Mouse (Mus musculus): ENCODE results near the gene Serpina9. TPM values are rescaled to one million over a fixed set of nuclear protein-coding genes. Genes with fewer than 3 reads are reported as not detected.

The Serpina9 gene
- polyA plus RNA-seq (2015; fragmentation: Nextera tagmentation; extraction: Ambion mirVana): 0.18 and 0.32 TPM in 2 replicates

DNA sequence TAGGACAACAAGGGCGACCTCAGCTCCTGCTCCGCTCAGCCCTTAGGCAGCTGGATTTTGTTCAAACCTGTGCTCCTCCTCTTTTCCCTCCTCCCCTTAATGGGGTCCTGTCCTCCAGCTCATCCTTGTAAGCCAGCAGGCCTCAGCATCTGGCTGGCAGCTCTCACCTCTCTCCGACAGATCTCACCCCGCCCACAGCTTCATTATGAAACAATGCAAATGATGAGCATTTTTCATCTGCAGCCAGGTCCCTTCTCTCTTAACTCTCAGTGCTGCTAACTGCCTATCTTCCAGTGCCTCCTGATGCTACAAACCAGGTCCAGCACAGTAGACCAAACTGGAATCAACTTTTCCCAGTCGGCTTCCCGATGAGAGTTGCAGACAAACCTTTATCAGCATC lies at the start of gene Serpina9:
Serpina9 (minus strand) TSS at position 136 of the 400 bp plus-strand sequence.
- Histone ChIP-seq H3K27ac (replicated peaks) (no peak within 1 kb of the TSS), H3K9me3 (no peaks in the 10 kb centered on the region), H3K4me3 (no peak within 1 kb of the TSS), H3K4me2 (no peak within 1 kb of the TSS), H3K4me1 (replicated peaks) (no peaks in the 10 kb centered on the region), H3K27me3 (no peaks in the 10 kb centered on the region), H3K36me3 (no peaks in the 10 kb centered on the region), H3K9ac (no peak within 1 kb of the TSS)
- 92% methylated on average over 6 of the region's 6 CpGs for WGBS
- ATAC-seq (ENCODE audit: low FRiP score, low read depth): no peak

DNA sequence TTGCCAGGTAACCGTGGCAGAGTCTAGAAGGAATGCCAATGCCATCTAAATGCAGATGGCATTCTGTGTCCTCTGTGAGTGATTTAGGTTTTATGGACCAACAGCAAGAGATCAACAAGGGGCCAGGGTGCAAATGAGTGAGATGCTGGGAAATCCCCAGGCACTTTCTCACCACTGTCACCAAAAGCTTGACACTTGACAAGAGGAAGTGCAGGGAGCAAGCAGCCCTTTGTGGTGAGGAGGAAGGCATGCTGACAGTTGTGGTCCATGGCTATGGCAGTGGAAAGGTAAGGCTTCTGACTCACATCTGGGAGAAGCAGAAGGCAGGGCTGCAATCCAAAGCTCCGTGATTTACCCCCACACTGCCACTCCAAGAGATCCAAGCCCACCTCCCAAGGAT lies 48.3 kb upstream of the Serpina9 start:
- Histone ChIP-seq H3K27me3 (no peaks in the 10 kb centered on the region), H3K36me3 (no peaks in the 10 kb centered on the region), H3K9me3 (no peaks in the 10 kb centered on the region), H3K4me3 (no peak overlapping the region), H3K27ac (replicated peaks) (no peak overlapping the region), H3K9ac (no peak overlapping the region), H3K4me1 (replicated peaks) (no peaks in the 10 kb centered on the region; the same call in 1 of the 2 replicates), H3K4me2 (no peak overlapping the region)
- ATAC-seq (ENCODE audit: low FRiP score, low read depth): no peak
- WGBS: 58% methylated on average over 2 of the region's 2 CpGs

DNA sequence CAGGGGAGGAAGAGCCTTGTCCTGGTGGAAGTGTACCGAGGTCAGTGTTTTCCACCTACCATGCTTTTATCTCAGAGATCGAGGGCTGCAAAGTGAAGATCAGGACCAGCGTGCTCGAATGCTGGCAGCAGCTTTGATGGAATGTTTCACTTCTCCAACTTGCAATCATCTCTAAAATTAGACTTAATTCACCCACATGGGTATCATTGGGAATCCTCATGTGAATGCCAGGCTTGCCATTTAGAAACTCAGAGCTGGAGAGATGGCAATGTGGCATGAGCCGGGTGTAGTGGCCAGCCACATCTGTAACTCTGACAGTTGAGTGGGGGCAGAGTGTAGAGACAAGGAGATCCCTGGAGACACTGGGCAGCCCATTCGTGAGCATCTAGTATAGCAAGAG lies 46.6 kb upstream of the Serpina9 start:
- ATAC-seq (ENCODE audit: low FRiP score, low read depth): no peak
- Histone ChIP-seq H3K9ac (no peak overlapping the region), H3K36me3 (no peaks in the 10 kb centered on the region), H3K27me3 (no peaks in the 10 kb centered on the region), H3K4me3 (no peak overlapping the region), H3K9me3 (no peaks in the 10 kb centered on the region), H3K4me1 (replicated peaks) (no peaks in the 10 kb centered on the region; the same call in 1 of the 2 replicates), H3K27ac (replicated peaks) (no peak overlapping the region), H3K4me2 (no peak overlapping the region)
- 85% methylated on average over 6 of the region's 6 CpGs for WGBS

DNA sequence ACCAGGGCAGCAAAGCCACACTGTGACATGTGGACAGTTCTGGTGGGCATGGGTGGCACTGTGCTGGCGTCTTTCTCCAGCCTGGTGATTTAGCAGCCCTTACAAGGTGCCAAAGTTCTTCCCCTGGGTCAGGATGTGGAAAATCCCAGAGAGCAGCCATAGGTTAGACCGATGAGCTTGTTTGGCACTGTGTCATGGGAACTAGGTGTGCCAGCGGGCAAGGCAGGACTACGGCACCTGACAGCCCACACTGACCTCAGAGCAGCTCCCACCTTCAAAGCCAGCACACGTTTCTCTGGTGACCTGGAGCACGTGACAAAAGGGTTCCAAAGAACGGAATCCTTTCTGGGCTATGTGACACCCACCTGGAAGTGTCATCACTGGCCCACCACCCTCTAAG lies 44.0 kb upstream of the Serpina9 start:
- no peaks in the 10 kb centered on the region for H3K36me3 ChIP-seq
- no peak overlapping the region for H3K4me3 ChIP-seq
- no peaks in the 10 kb centered on the region; the same call in 1 of the 2 replicates for H3K4me1 ChIP-seq (replicated peaks)
- no peak for ATAC-seq (ENCODE audit: low FRiP score, low read depth)
- no peak overlapping the region for H3K4me2 ChIP-seq
- H3K27ac ChIP-seq (replicated peaks): no peak overlapping the region
- 83% methylated on average over 7 of the region's 7 CpGs for WGBS
- H3K27me3 ChIP-seq: no peaks in the 10 kb centered on the region
- no peaks in the 10 kb centered on the region for H3K9me3 ChIP-seq
- no peak overlapping the region for H3K9ac ChIP-seq

DNA sequence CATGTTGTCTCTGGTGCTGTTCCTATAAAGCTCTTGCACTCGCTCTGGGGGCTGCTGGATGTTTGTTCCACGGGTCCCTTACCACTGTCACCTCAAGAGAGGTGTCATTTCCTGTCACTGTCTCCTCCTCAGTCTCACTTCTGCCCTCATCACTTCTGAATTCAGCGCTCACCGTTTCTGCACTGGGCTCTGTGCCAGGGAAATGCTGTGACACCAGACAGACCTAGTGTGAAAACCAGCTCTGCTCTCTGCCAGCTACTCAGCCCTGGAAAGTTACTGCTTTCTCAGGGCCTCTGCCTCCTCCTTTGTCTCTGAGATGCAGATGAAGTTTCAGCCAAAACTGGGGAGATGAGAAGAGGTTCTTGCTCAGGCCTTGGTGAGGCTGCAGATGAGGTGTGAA lies 43.5 kb upstream of the Serpina9 start:
- no peak overlapping the region for H3K4me3 ChIP-seq

DNA sequence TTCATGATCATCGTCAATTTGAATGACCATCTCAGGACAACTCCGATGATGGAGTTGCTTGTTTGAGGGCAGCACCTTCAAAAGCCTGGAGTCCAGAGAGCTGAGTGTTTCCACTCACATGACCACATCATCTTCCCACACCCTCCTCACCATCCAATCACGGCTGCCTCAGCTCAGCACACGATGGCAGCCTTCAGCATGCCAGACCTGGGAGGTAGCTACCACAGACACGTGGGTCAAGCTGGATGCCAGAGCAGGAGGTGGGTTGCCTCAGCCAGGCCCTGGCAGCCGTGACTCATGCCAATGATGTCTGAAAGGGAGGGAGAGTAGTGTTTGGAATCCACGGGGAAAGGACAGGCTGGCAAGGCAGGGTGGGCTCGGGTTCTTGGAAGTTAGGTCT lies 42.2 kb upstream of the Serpina9 start:
- ATAC-seq (ENCODE audit: low FRiP score, low read depth): no peak
- Histone ChIP-seq H3K9me3 (no peaks in the 10 kb centered on the region), H3K4me1 (replicated peaks) (no peaks in the 10 kb centered on the region; the same call in 1 of the 2 replicates), H3K27me3 (no peaks in the 10 kb centered on the region), H3K9ac (no peak overlapping the region), H3K27ac (replicated peaks) (no peak overlapping the region), H3K4me2 (no peak overlapping the region), H3K4me3 (no peak overlapping the region), H3K36me3 (no peaks in the 10 kb centered on the region)
- WGBS: 82% methylated on average over 8 of the region's 8 CpGs

More for the DNA sequence above, 43.5 kb upstream of the Serpina9 start:
- no peak overlapping the region for H3K4me2 ChIP-seq
- H3K9me3 ChIP-seq: no peaks in the 10 kb centered on the region
- H3K4me1 ChIP-seq (replicated peaks): no peaks in the 10 kb centered on the region; the same call in 1 of the 2 replicates
- H3K27me3 ChIP-seq: no peaks in the 10 kb centered on the region
- ATAC-seq (ENCODE audit: low FRiP score, low read depth): no peak
- no peak overlapping the region for H3K27ac ChIP-seq (replicated peaks)
- H3K9ac ChIP-seq: no peak overlapping the region
- H3K36me3 ChIP-seq: no peaks in the 10 kb centered on the region
- WGBS: 60% methylated on average over 4 of the region's 4 CpGs

DNA sequence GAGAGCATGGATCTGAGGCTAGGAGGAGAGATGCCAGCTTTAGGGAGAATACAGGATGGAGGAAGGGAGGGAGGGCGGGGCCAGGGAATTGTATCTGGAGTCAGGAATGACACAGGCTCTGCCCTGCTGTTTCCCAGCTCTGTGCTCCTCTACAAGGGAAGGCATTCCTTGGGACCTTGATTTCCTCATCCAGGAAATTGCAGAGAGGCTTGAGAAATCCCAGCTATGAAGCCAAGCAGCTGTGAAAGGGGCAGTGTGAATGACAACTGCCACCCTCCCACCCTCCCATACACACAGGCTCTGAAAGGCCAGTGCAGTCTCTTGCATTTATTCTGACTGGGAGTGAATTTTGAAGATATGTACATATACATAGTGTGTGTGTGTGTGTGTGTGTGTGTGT lies 40.4 kb upstream of the Serpina9 start:
- ATAC-seq (ENCODE audit: low FRiP score, low read depth): no peak

DNA sequence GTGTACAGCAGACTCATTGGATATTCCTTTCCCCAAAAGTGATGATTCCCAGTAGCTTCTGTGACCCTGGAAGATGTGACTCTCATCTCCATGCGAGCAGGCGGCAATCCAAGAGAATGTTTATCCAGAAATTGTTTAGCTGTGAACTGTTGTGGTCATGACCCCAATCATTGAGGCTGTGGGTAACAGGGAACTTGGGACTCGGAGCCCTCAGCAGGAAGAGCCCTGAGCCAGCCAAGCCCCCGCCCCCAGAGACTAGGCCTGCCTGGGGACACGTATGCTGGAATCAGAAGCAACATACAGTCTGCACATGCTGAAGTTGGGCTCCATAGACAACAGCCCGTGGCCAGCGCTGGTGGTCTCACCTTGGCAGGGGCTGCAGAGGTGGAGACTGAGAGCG lies 32.2 kb upstream of the Serpina9 start:
- no peak overlapping the region for H3K4me3 ChIP-seq
- ATAC-seq (ENCODE audit: low FRiP score, low read depth): no peak

More for the DNA sequence above, 40.4 kb upstream of the Serpina9 start:
- Histone ChIP-seq H3K4me3 (no peak overlapping the region), H3K27me3 (no peaks in the 10 kb centered on the region), H3K4me1 (replicated peaks) (no peaks in the 10 kb centered on the region; the same call in 1 of the 2 replicates), H3K27ac (replicated peaks) (no peak overlapping the region), H3K36me3 (no peaks in the 10 kb centered on the region), H3K9ac (no peak overlapping the region), H3K9me3 (no peaks in the 10 kb centered on the region), H3K4me2 (no peak overlapping the region)
- WGBS: 50% methylated on average over 1 of the region's 1 CpGs

DNA sequence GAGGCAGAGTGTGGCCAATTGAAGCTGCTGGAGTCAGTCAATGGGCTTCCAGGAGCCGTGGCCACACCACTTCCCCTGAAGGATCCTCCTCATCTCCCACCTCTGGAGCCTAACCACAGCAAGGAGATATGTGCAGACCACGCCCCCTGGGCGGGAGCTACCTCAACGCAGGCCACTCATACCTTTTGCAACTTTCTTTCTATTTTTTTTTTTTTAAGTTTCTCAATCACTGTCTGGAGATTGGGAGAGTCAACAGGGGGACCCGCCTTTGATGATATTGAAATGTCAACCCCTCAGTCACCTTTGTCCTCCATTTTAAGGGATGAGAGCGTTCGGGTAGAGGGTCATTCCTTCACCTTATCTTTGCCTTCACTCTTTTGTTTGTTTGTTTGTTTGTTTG lies 30.8 kb upstream of the Serpina9 start, which contains the start of gene Serpina12:
Serpina12 (minus strand) TSS at position 101 of the 400 bp plus-strand sequence.
- 87% methylated on average over 7 of the region's 7 CpGs for WGBS
- no peak within 1 kb of the TSS for H3K4me2 ChIP-seq
- H3K4me3 ChIP-seq: no peak within 1 kb of the TSS
- no peak within 1 kb of the TSS for H3K27ac ChIP-seq (replicated peaks)
- H3K9ac ChIP-seq: no peak within 1 kb of the TSS
- no peaks in the 10 kb centered on the region for H3K9me3 ChIP-seq
- no peaks in the 10 kb centered on the region for H3K36me3 ChIP-seq
- no peak for ATAC-seq (ENCODE audit: low FRiP score, low read depth)
- H3K4me1 ChIP-seq (replicated peaks): no peaks in the 10 kb centered on the region
- H3K27me3 ChIP-seq: no peaks in the 10 kb centered on the region

More for the DNA sequence above, 32.2 kb upstream of the Serpina9 start:
- Histone ChIP-seq H3K9me3 (no peaks in the 10 kb centered on the region), H3K4me1 (replicated peaks) (no peaks in the 10 kb centered on the region), H3K9ac (no peak overlapping the region), H3K27me3 (no peaks in the 10 kb centered on the region), H3K27ac (replicated peaks) (no peak overlapping the region), H3K4me2 (no peak overlapping the region), H3K36me3 (no peaks in the 10 kb centered on the region)
- 87% methylated on average over 8 of the region's 8 CpGs for WGBS

DNA sequence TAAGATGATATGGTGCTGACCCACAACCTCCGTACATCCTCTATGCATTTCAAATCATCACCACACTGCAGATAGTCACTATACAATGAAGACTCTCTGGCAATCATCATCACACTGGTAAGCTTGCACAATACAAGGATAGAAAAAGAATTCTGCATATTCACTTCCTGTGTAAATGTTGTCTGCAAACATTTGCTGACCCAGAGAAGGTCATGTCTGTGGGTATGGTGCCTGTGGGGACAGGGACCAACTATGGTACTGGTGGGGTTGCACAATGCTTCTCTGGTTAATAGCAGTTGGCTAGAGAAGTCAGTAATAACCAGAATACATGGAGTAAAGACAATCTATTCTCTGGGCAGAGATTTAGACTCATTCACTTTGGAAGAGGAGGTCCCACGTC lies 29.2 kb upstream of the Serpina9 start:
- ATAC-seq (ENCODE audit: low FRiP score, low read depth): no peak

DNA sequence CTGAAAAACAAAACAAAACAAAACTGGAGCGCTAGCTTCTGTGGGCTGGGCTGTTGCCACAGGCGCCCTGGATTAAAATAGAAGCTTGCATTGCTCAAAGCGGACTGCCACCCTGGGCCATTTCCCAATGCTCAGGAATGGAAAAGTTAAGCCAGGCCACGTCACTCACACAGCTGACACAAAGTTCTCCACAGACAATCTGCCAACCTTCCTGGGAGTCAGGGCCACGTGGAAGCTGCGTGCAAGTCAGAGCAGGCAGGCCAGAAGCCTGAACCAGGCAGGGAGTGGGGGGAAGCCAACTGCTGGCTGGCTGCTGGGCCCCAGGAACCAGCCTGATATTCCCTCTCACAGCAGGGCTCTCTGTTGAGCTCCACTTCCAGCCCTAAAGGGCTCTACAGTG lies 27.8 kb upstream of the Serpina9 start:
- Histone ChIP-seq H3K36me3 (no peaks in the 10 kb centered on the region), H3K9me3 (no peaks in the 10 kb centered on the region), H3K4me3 (no peak overlapping the region), H3K4me2 (no peak overlapping the region), H3K27me3 (no peaks in the 10 kb centered on the region), H3K4me1 (replicated peaks) (no peaks in the 10 kb centered on the region), H3K9ac (no peak overlapping the region), H3K27ac (replicated peaks) (no peak overlapping the region)
- 67% methylated on average over 6 of the region's 6 CpGs for WGBS
- no peak for ATAC-seq (ENCODE audit: low FRiP score, low read depth)

More for the DNA sequence above, 29.2 kb upstream of the Serpina9 start:
- H3K9ac ChIP-seq: no peak overlapping the region
- H3K27ac ChIP-seq (replicated peaks): no peak overlapping the region
- H3K4me3 ChIP-seq: no peak overlapping the region
- H3K27me3 ChIP-seq: no peaks in the 10 kb centered on the region
- no peaks in the 10 kb centered on the region for H3K4me1 ChIP-seq (replicated peaks)
- no peaks in the 10 kb centered on the region for H3K36me3 ChIP-seq
- H3K4me2 ChIP-seq: no peak overlapping the region
- H3K9me3 ChIP-seq: no peaks in the 10 kb centered on the region
- 91% methylated on average over 2 of the region's 2 CpGs for WGBS

DNA sequence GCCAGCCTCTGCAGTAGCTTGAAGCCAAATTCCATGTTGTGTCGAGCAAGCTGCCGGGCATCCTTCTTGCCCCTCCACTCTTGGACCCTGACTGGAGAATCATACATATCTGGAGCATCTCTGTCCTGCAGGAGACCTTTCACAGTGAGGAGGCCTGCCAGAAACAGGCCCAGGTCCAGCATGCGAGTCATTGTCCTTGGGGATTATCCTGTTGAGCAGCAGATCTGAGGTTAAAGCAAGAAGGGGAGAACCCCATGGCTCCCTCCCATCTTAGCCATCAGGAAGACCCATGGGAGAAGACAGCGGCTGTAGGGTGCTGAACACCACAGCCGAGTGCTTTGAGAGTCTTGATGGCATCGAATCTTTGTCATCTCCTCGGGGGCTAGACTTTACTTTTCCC lies 24.6 kb upstream of the Serpina9 start:
- H3K27ac ChIP-seq (replicated peaks): no peak overlapping the region
- H3K27me3 ChIP-seq: no peaks in the 10 kb centered on the region
- no peak for ATAC-seq (ENCODE audit: low FRiP score, low read depth)
- H3K36me3 ChIP-seq: no peaks in the 10 kb centered on the region
- no peak overlapping the region for H3K4me2 ChIP-seq
- no peaks in the 10 kb centered on the region for H3K4me1 ChIP-seq (replicated peaks)
- no peaks in the 10 kb centered on the region for H3K9me3 ChIP-seq
- no peak overlapping the region for H3K4me3 ChIP-seq
- H3K9ac ChIP-seq: no peak overlapping the region
- WGBS: 93% methylated on average over 7 of the region's 7 CpGs

DNA sequence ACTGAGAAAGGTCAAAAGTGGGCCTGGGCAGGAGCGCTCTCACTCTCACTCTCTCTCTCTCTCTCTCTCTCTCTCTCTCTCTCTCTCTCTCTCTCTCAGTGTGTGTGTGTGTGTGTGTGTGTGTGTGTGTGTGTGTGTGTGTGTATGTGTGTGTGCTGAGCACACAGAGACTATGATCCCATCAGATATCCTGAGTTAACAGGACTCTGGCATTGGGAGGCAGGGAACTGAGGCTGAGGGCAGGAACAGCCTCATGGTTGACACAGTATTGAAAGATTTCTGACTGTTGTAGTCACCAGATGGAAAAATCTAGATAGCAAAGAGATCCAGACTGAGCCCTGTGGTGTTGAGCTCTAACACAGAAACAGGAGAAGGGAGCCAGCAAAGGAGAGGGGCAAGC lies 20.2 kb upstream of the Serpina9 start:
- 88% methylated on average over 1 of the region's 1 CpGs for WGBS
- no peaks in the 10 kb centered on the region for H3K9me3 ChIP-seq
- H3K9ac ChIP-seq: no peak overlapping the region
- H3K27ac ChIP-seq (replicated peaks): no peak overlapping the region
- no peak for ATAC-seq (ENCODE audit: low FRiP score, low read depth)
- H3K4me2 ChIP-seq: no peak overlapping the region
- no peaks in the 10 kb centered on the region for H3K36me3 ChIP-seq
- H3K27me3 ChIP-seq: no peaks in the 10 kb centered on the region
- no peak overlapping the region for H3K4me3 ChIP-seq
- no peaks in the 10 kb centered on the region for H3K4me1 ChIP-seq (replicated peaks)

Measured in hindbrain, embryonic 15.5 days (tissue).